Mouse (Mus musculus) forebrain, postnatal 0 days (tissue): ENCODE results near the gene Olfr698. TPM values are rescaled to one million over a fixed set of nuclear protein-coding genes. Genes with fewer than 3 reads are reported as not detected.
"Not testable (repeated sequence)": the region's sequence is repeated elsewhere in the genome, so short reads cannot be mapped to it uniquely, and the experiment has no call there.

ENCODE experiments used
- ATAC-seq: fragments of 200-750 bp; cut with Nextera tagmentation; 2 replicates; pipeline ENCODE4 v1.8.0; 2017; ENCODE audit warnings: mild to moderate bottlenecking, moderate library complexity
- DNase-seq: peaks from one replicate; pipeline ENCODE4 v3.0.0-alpha.2; 2015
- H3K27ac ChIP-seq: fragments of 300-500 bp; sonication (generic); 2 replicates; pipeline ENCODE4 v1.5.1; 2014; ENCODE audit warnings: low read depth, mild to moderate bottlenecking, antibody characterized with exemption, low read length, moderate library complexity, mixed read lengths
- H3K27me3 ChIP-seq: fragments of 300-500 bp; sonication (generic); 2 replicates; pipeline ENCODE4 v1.6.1; 2014; ENCODE audit warnings: mild to moderate bottlenecking, low read length, mixed read lengths; ENCODE audit not compliant: insufficient read depth
- H3K36me3 ChIP-seq: fragments of 300-500 bp; sonication (generic); 2 replicates; pipeline ENCODE4 v1.6.1; 2014; ENCODE audit warnings: mild to moderate bottlenecking, moderate library complexity; ENCODE audit not compliant: insufficient read depth
- H3K4me1 ChIP-seq: fragments of 300-500 bp; sonication (generic); 2 replicates; pipeline ENCODE4 v1.6.1; 2014; ENCODE audit warnings: antibody characterized with exemption; ENCODE audit not compliant: insufficient read depth
- H3K4me2 ChIP-seq: fragments of 300-500 bp; sonication (generic); 2 replicates; pipeline ENCODE4 v1.6.1; 2014; ENCODE audit warnings: low read depth, mild to moderate bottlenecking, moderate library complexity
- H3K4me3 ChIP-seq: fragments of 300-500 bp; sonication (generic); 2 replicates; pipeline ENCODE4 v1.5.1; 2014; ENCODE audit warnings: low read depth, low read length, mixed read lengths
- H3K9ac ChIP-seq: fragments of 300-500 bp; sonication (generic); 2 replicates; pipeline ENCODE4 v1.6.1; 2014; ENCODE audit warnings: mild to moderate bottlenecking
- H3K9me3 ChIP-seq: fragments of 300-500 bp; sonication (generic); 2 replicates; pipeline ENCODE4 v1.6.1; 2016; ENCODE audit warnings: low read length
- CTCF ChIP-seq: sonication (generic); IDR thresholded peaks from 2 replicates; pipeline ENCODE4 v1.5.1; 2016; ENCODE audit warnings: antibody characterized with exemption, control low read depth, low read depth
- WGBS: fragments of 180-500 bp; shearing (Covaris S2); extraction: QIAGEN DNeasy Blood & Tissue Kit; methylation state at CpG from one replicate; pipeline ENCODE4 v1.1.7; 2014; 5-methylcytosine and 5-hydroxymethylcytosine counted together
- polyA plus RNA-seq: library from polyadenylated mRNA; unstranded; fragments of >200 nt; fragmentation: Nextera tagmentation; extraction: Ambion mirVana; gene quantifications from 2 replicates; pipeline ENCODE4 v1.2.1, GENCODE M21; 2015
- total RNA-seq: library from RNA; depleted of rRNA; stranded (reverse); fragments of >200 nt; gene quantifications from 2 replicates; pipeline ENCODE4 v1.2.3, GENCODE M21; 2014; rRNA removed

Gene Olfr698
- total and polyA plus RNA-seq, 2 experiments from 2014 or later: not detected

DNA sequence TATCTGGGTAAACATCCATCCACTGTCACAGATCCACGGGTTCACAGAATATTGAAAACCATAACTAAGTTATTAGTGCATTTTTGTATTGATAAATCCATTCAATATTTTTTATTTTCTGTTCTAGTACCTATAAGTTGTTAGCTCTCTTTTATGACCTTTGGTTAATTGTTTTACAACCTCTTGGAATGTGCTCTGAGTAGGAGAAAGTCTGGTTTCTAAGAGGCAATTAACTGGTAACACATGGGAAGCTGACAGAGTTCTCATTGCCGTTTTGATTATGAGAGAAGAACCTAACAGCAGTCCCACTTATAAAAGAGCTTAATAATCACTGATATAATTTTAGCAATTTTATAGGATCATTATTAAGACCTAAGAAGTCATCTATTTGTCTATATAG, 21.5 kb downstream of the Olfr698 start:
- Histone ChIP-seq H3K4me1 (no peaks in the 10 kb centered on the region), H3K9me3 (no peaks in the 10 kb centered on the region), H3K9ac (no peak overlapping the region), H3K4me3 (no peak overlapping the region), H3K27me3 (no peaks in the 10 kb centered on the region), H3K4me2 (no peak overlapping the region), H3K36me3 (no peaks in the 10 kb centered on the region), H3K27ac (no peak overlapping the region)
- ATAC-seq (no peak), DNase-seq (no peak)
- 63% methylated on average over 2 of the region's 2 CpGs for WGBS
- no peak for TF ChIP-seq CTCF

- H3K4me1 ChIP-seq, H3K36me3 ChIP-seq, H3K27me3 ChIP-seq, H3K27ac ChIP-seq, ATAC-seq, H3K4me3 ChIP-seq, H3K9me3 ChIP-seq, DNase-seq, H3K4me2 ChIP-seq, H3K9ac ChIP-seq: not testable (repeated sequence)
- 93% methylated on average over 2 of the region's 2 CpGs for WGBS
Measured at GRCm38 (mm10) chr7:106725654-106726053, 29.5 kb downstream of the Olfr698 start.

GRCm38 (mm10) chr7:106716296-106716695, 38.9 kb downstream of the Olfr698 start, which contains the start of gene Olfr695:
TSS of gene Olfr695 (minus strand) at chr7:106716396.
- no peaks in the 10 kb centered on the region for H3K4me1 ChIP-seq
- H3K9ac ChIP-seq: no peak within 1 kb of the TSS
- DNase-seq (no peak), ATAC-seq (no peak)
- no peaks in the 10 kb centered on the region for H3K27me3 ChIP-seq
- no peak within 1 kb of the TSS for H3K4me3 ChIP-seq
- H3K4me2 ChIP-seq: no peak within 1 kb of the TSS
- no peak within 1 kb of the TSS for H3K27ac ChIP-seq
- TF ChIP-seq CTCF: no peak
- no peaks in the 10 kb centered on the region for H3K36me3 ChIP-seq
- no peaks in the 10 kb centered on the region for H3K9me3 ChIP-seq

DNA sequence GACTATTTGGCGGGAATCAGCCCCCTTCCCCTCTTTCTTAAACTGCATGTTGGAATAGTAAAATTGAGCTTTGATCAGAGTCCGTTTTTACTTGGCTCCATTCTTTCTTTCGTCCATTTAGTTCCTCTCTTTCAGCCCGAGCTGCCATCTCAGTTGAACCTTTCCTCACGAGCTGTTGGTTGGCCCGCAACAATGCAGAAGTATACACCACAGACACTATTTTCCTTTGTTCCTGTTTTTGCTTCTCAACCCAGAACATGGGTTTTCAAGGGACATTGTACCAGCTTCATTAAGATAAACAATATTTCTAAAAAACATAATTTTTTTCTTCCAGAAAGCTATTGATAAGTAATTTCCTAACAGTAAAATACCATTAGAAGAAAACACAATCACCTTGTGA, 43.7 kb downstream of the Olfr698 start:
- ATAC-seq (no peak), DNase-seq (no peak)
- Histone ChIP-seq H3K4me2 (no peak overlapping the region), H3K9me3 (no peaks in the 10 kb centered on the region), H3K36me3 (no peaks in the 10 kb centered on the region), H3K9ac (no peak overlapping the region), H3K27me3 (no peaks in the 10 kb centered on the region), H3K4me1 (no peaks in the 10 kb centered on the region), H3K4me3 (no peak overlapping the region), H3K27ac (no peak overlapping the region)
- TF ChIP-seq CTCF: no peak
- WGBS: 91% methylated on average over 6 of the region's 6 CpGs

DNA sequence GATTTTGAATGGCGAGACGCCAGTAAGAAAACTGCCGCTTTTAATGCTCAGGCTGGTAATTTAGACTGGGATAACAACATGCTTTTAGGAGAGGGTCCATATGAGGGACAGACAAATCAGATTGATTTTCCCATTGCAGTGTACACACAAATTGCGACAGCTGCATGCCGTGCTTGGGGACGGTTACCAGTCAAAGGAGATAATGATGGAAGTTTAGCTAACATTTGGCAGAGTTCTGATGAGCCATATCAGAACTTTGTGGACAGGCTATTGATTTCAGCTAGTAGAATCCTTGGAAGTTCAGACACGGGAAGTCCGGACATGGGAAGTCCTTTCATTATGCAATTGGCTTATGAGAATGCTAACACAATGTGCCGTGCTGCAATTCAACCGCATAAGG, 47.5 kb downstream of the Olfr698 start:
- H3K4me2 ChIP-seq, H3K4me1 ChIP-seq, DNase-seq, H3K27me3 ChIP-seq, H3K9me3 ChIP-seq, H3K4me3 ChIP-seq, H3K27ac ChIP-seq, ATAC-seq, H3K36me3 ChIP-seq, H3K9ac ChIP-seq: not testable (repeated sequence)
- 86% methylated on average over 10 of the region's 10 CpGs for WGBS

Other genes starting within 250 kb of the Olfr698 start
- gene Olfr693, start 74.8 kb downstream of the Olfr698 start, total RNA-seq: 0.08 TPM in 1 of 2 replicates, not detected in the other
- gene Olfr693, start 74.8 kb downstream of the Olfr698 start, polyA plus RNA-seq: not detected in 2 replicates
- not detected in 2 replicates for gene Olfr694, start 63.6 kb downstream of the Olfr698 start, total RNA-seq
- gene Olfr694, start 63.6 kb downstream of the Olfr698 start, polyA plus RNA-seq: not detected in 2 replicates
- gene Olfr695, start 39.0 kb downstream of the Olfr698 start, total RNA-seq: not detected in 2 replicates
- gene Olfr695, start 39.0 kb downstream of the Olfr698 start, polyA plus RNA-seq: not detected in 2 replicates
- not detected in 2 replicates for gene Olfr697, start 13.0 kb downstream of the Olfr698 start, total RNA-seq
- not detected in 2 replicates for gene Olfr697, start 13.0 kb downstream of the Olfr698 start, polyA plus RNA-seq
- not detected in 2 replicates for gene Olfr699, start 37.8 kb upstream of the Olfr698 start, total RNA-seq
- gene Olfr699, start 37.8 kb upstream of the Olfr698 start, polyA plus RNA-seq: not detected in 2 replicates
- gene Olfr700, start 53.4 kb upstream of the Olfr698 start, total RNA-seq: not detected in 2 replicates
- not detected in 2 replicates for gene Olfr700, start 53.4 kb upstream of the Olfr698 start, polyA plus RNA-seq
- gene Olfr701, start 58.7 kb upstream of the Olfr698 start, total RNA-seq: not detected in 2 replicates
- not detected in 2 replicates for gene Olfr701, start 58.7 kb upstream of the Olfr698 start, polyA plus RNA-seq
- gene Olfr702, start 78.5 kb upstream of the Olfr698 start, total RNA-seq: not detected in 2 replicates
- gene Olfr702, start 78.5 kb upstream of the Olfr698 start, polyA plus RNA-seq: not detected in 2 replicates
- gene Olfr703, start 88.0 kb upstream of the Olfr698 start, total RNA-seq: not detected in 2 replicates
- not detected in 2 replicates for gene Olfr703, start 88.0 kb upstream of the Olfr698 start, polyA plus RNA-seq
- gene Olfr704, start 107.8 kb upstream of the Olfr698 start, total RNA-seq: not detected in 2 replicates
- not detected in 2 replicates for gene Olfr704, start 107.8 kb upstream of the Olfr698 start, polyA plus RNA-seq
- gene Olfr705, start 121.5 kb upstream of the Olfr698 start, total RNA-seq: not detected in 2 replicates
- gene Olfr705, start 121.5 kb upstream of the Olfr698 start, polyA plus RNA-seq: not detected in 2 replicates
- gene Olfr706, start 132.8 kb upstream of the Olfr698 start, total RNA-seq: not detected in 2 replicates
- gene Olfr706, start 132.8 kb upstream of the Olfr698 start, polyA plus RNA-seq: not detected in 2 replicates
- gene Olfr707, start 145.8 kb upstream of the Olfr698 start, total RNA-seq: not detected in 2 replicates
- not detected in 2 replicates for gene Olfr707, start 145.8 kb upstream of the Olfr698 start, polyA plus RNA-seq
- not detected in 2 replicates for gene Olfr1532-ps1, start 152.6 kb upstream of the Olfr698 start, total RNA-seq
- not detected in 2 replicates for gene Olfr1532-ps1, start 152.6 kb upstream of the Olfr698 start, polyA plus RNA-seq
- gene Olfr709-ps1, start 176.8 kb upstream of the Olfr698 start, total RNA-seq: not detected in 2 replicates
- not detected in 2 replicates for gene Olfr709-ps1, start 176.8 kb upstream of the Olfr698 start, polyA plus RNA-seq
- gene Olfr710, start 192.9 kb upstream of the Olfr698 start, total RNA-seq: not detected in 2 replicates
- not detected in 2 replicates for gene Olfr710, start 192.9 kb upstream of the Olfr698 start, polyA plus RNA-seq
- not detected in 2 replicates for gene Olfr6, start 208.5 kb upstream of the Olfr698 start, total RNA-seq
- gene Olfr6, start 208.5 kb upstream of the Olfr698 start, polyA plus RNA-seq: not detected in 2 replicates
- gene Olfr711, start 220.1 kb upstream of the Olfr698 start, total RNA-seq: not detected in 2 replicates
- gene Olfr711, start 220.1 kb upstream of the Olfr698 start, polyA plus RNA-seq: not detected in 2 replicates